Mouse (Mus musculus) midbrain, embryonic 14.5 days (tissue): ENCODE results near the gene Dzip1l. TPM values are rescaled to one million over a fixed set of nuclear protein-coding genes. Genes with fewer than 3 reads are reported as not detected.

Source experiments
- ATAC-seq: fragments of 200-750 bp; cut with Nextera tagmentation; 2 replicates; pipeline ENCODE4 v1.8.0; 2017; ENCODE audit warnings: moderate number of reproducible peaks, moderate library complexity; ENCODE audit not compliant: low FRiP score, low TSS enrichment
- DNase-seq: peaks from one replicate; pipeline ENCODE4 v3.0.0-alpha.2; 2015
- H3K27ac ChIP-seq: fragments of 300-500 bp; sonication (generic); replicated peaks from 2 replicates; pipeline ENCODE4 v1.5.1; 2014; ENCODE audit warnings: mild to moderate bottlenecking, low read depth, low read length, moderate library complexity
- H3K27me3 ChIP-seq: fragments of 300-500 bp; sonication (generic); 2 replicates; pipeline ENCODE4 v1.6.1; 2014; ENCODE audit warnings: low read length, control low read depth, mixed read lengths; ENCODE audit not compliant: control insufficient read depth, insufficient read depth
- H3K36me3 ChIP-seq: fragments of 300-500 bp; sonication (generic); 2 replicates; pipeline ENCODE4 v1.6.1; 2014; ENCODE audit warnings: low read length, control low read depth; ENCODE audit not compliant: control insufficient read depth, insufficient read depth
- H3K4me1 ChIP-seq: fragments of 300-500 bp; sonication (generic); 2 replicates; pipeline ENCODE4 v1.6.1; 2014; ENCODE audit warnings: mild to moderate bottlenecking, antibody characterized with exemption, low read length, control low read depth; ENCODE audit not compliant: control insufficient read depth, insufficient read depth
- H3K4me2 ChIP-seq: fragments of 300-500 bp; sonication (generic); 2 replicates; pipeline ENCODE4 v1.6.1; 2014; ENCODE audit warnings: mild to moderate bottlenecking, low read length, moderate library complexity
- H3K4me3 ChIP-seq: fragments of 300-500 bp; sonication (generic); replicated peaks from 2 replicates; pipeline ENCODE4 v1.5.1; 2014; ENCODE audit warnings: low read depth, low read length
- H3K9ac ChIP-seq: fragments of 300-500 bp; sonication (generic); replicated peaks from 2 replicates; pipeline ENCODE4 v1.6.1; 2014; ENCODE audit warnings: mild to moderate bottlenecking, low read length, moderate library complexity
- H3K9me3 ChIP-seq: fragments of 300-500 bp; sonication (generic); 2 replicates; pipeline ENCODE4 v1.6.1; 2016; ENCODE audit warnings: low read length, control low read depth, mixed read lengths; ENCODE audit not compliant: control insufficient read depth
- WGBS: fragments of 180-500 bp; shearing (Covaris S2); extraction: QIAGEN DNeasy Blood & Tissue Kit; methylation state at CpG from one replicate; pipeline ENCODE4 v1.1.7; 2014; 5-methylcytosine and 5-hydroxymethylcytosine counted together
- polyA plus RNA-seq: library from polyadenylated mRNA; unstranded; fragments of >200 nt; fragmentation: Nextera tagmentation; extraction: Ambion mirVana; gene quantifications from 2 replicates; pipeline ENCODE4 v1.2.1, GENCODE M21; 2014

Dzip1l gene
- polyA plus RNA-seq, 1 experiment from 2014 or later: 7.9 TPM

DNA sequence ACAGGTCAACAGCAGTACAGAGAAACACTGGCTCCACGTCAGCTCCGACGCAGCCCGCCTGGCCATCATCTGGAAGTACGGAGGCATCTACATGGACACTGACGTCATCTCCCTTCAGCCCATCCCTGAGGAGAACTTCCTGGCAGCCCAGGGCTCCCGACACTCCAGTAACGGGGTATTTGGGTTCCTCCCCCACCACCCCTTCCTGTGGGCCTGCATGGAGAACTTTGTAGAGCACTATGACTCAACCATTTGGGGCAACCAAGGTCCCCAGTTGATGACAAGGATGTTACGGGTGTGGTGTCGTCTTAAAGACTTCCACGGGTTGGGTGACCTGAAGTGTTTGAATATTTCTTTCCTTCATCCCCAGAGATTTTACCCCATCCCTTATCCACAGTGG lies 9.1 kb upstream of the Dzip1l start:
- Histone ChIP-seq H3K9ac (no peak overlapping the region), H3K4me2 (no peak overlapping the region), H3K27me3 (no peaks in the 10 kb centered on the region), H3K27ac (no peak overlapping the region), H3K4me1 (no peaks in the 10 kb centered on the region), H3K9me3 (no peaks in the 10 kb centered on the region), H3K4me3 (no peak overlapping the region), H3K36me3 (no peaks in the 10 kb centered on the region)
- WGBS: 95% methylated on average over 11 of the region's 11 CpGs
- DNase-seq: no peak
- ATAC-seq: no peak

DNA sequence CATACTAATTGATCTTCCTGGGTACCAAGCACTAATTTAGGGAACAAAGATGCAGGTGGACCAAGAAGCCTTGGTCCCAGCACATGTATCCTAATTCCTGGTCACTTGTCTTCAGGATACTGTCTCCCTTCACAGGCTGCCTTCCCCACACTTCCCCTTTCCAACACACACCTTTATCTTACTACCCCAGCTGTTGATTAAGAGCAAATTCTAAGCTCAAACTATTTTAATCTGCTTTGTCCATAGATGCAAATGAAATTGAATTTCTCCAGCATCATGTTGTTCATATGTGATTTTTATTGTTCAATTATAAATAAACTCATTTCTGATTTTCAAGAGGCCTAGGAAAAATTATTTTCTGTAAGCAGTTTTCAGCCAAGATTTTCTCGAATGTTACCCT lies 7.3 kb upstream of the Dzip1l start:
- no peak overlapping the region for H3K9ac ChIP-seq
- H3K27me3 ChIP-seq: no peaks in the 10 kb centered on the region
- H3K4me2 ChIP-seq: no peak overlapping the region
- 95% methylated on average over 1 of the region's 1 CpGs for WGBS
- DNase-seq (no peak), ATAC-seq (no peak)
- no peaks in the 10 kb centered on the region for H3K4me1 ChIP-seq
- no peaks in the 10 kb centered on the region for H3K9me3 ChIP-seq
- no peak overlapping the region for H3K27ac ChIP-seq
- no peaks in the 10 kb centered on the region for H3K36me3 ChIP-seq
- no peak overlapping the region for H3K4me3 ChIP-seq

DNA sequence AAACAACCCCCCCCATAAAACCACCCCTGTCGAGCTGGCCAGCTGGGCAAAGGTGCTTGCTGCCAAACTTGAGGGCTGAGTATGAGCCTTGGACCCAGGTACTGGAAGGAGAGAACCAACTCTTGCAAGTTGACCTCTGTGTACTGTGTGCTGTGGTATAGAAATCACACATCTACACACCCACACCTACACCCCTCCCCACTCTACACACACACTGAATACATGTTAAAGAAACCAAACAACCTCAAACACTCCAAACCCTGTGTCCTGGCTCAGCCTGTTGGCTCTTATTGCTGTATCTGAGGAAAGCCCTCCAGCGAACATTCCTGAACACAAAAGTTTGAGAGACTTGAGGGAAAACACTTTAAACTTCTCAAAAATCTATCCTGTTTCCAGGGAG lies 6.3 kb upstream of the Dzip1l start:
- ATAC-seq (no peak), DNase-seq (no peak)
- H3K9ac ChIP-seq: no peak overlapping the region
- no peaks in the 10 kb centered on the region for H3K9me3 ChIP-seq
- H3K4me1 ChIP-seq: no peaks in the 10 kb centered on the region
- no peak overlapping the region for H3K4me3 ChIP-seq
- 62% methylated on average over 2 of the region's 2 CpGs for WGBS
- no peak overlapping the region for H3K4me2 ChIP-seq
- H3K36me3 ChIP-seq: no peaks in the 10 kb centered on the region
- no peak overlapping the region for H3K27ac ChIP-seq
- no peaks in the 10 kb centered on the region for H3K27me3 ChIP-seq

DNA sequence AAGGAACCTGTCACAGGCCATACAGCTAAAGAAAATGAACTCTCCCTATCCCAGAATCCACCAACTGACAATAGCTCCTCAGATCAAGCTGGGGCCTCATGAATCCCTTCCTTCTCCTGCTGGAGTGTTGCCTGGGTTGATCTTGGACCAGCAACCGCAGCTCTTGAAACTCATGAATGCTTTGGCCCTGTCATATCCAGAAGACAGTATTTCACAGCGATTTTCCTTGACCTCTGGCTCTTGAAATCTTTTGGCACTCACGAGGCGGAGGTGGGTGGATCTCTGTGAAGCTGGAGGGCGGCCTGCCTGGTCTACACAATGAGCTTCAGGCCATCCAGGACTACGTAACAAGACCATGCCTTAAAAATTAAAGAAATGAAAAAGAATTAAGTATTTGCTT lies 5.2 kb upstream of the Dzip1l start:
- no peak for DNase-seq

DNA sequence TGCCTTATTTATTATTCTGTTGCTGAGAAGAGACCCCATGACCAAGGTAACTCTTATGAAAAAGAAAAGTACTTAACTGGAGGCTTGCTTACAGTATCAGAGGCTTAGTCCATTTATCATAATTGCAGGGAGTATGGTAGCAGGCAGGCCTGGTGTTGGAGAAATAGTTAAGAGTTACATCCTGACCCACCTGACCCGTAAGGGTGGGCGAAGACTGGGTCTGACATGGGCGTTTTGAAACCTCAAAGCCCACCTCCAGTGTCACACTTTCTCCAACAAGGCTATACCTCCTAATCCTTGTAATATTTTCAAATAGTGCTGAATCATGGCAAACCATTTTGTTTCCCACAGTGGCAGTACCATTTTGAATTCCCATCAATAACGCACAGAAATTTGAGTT lies 715 bp upstream of the Dzip1l start:
- Histone ChIP-seq H3K9ac (peak overlapping the region; percentile 70; the same call in 1 of the 2 replicates), H3K27ac (no peak overlapping the region), H3K9me3 (no peaks in the 10 kb centered on the region), H3K4me2 (peak overlapping the region; percentile 88), H3K27me3 (no peaks in the 10 kb centered on the region), H3K4me1 (peaks cover 22% of the 10 kb centered on the region), H3K36me3 (no peaks in the 10 kb centered on the region), H3K4me3 (peak overlapping the region; percentile 59; the same call in 1 of the 2 replicates)
- WGBS: 58% methylated on average over 4 of the region's 4 CpGs
- DNase-seq: no peak
- ATAC-seq: no peak

More for the DNA sequence above, 5.2 kb upstream of the Dzip1l start:
- Histone ChIP-seq H3K4me1 (peaks cover 7% of the 10 kb centered on the region; the same call in 1 of the 2 replicates), H3K36me3 (no peaks in the 10 kb centered on the region), H3K27ac (no peak overlapping the region), H3K4me2 (no peak overlapping the region), H3K4me3 (no peak overlapping the region), H3K9me3 (no peaks in the 10 kb centered on the region), H3K27me3 (no peaks in the 10 kb centered on the region), H3K9ac (no peak overlapping the region)
- WGBS: 81% methylated on average over 6 of the region's 6 CpGs
- ATAC-seq: no peak

DNA sequence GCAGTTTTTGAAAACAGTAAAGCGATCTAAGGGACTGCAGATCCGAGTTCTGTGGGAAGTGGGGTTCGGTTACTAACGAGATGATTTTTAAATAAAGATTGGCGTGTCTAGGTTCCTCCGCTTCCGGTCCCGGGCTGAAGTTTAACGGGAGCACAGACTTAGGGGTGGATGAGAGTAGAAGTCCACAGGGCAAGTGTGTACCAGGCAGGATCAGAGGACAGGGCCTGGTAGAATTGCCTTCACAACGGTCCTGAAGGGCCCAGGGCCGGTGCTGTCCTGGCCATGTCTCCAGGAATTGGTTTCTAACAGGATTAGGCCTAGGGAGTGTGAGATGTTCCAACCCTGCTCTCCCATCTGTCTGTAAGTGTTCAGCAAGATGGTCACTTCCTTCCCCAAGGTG lies 775 bp downstream of the Dzip1l start:
- under 1% methylated on average over 11 of the region's 11 CpGs for WGBS
- Histone ChIP-seq H3K9me3 (no peaks in the 10 kb centered on the region), H3K36me3 (no peaks in the 10 kb centered on the region), H3K27me3 (no peaks in the 10 kb centered on the region), H3K9ac (peak overlapping the region; percentile 70), H3K4me2 (peak overlapping the region; percentile 88), H3K4me3 (peak overlapping the region; percentile 59), H3K4me1 (peaks cover 22% of the 10 kb centered on the region), H3K27ac (peak overlapping the region; percentile 77)
- ATAC-seq (0 out of 2 replicates have a peak, but pooled peaks have one; percentile 1), DNase-seq (peak; percentile 29)

DNA sequence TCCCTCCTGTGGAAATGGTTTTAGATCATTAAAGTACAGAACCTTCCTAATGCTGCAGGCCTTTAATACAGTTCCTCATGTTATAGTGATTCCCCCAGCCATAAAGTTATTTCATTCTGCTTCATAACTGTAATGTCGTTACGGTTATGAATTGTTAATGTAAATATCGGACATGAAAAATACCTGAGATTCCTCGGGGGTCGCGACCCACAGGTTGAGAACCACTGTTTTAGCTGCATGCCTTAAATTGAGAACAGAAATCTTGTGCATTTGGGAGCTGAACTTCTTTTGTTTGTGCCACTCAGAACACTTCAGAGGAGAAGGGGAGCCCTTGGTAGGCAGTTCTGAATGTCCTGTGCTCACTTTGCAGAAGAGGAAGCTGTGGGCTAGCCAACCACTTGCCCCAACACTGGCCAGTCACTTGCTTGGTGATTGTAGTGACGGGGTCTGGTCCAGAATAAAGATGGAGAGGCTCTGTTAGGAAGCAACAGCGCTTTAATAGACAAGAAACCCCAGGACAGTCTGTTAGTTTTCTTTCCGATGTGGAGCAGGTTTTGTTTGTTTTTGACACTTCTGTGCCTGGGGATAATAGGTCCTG lies 1.3 kb downstream of the Dzip1l start:
- ATAC-seq (no peak), DNase-seq (peak; percentile 6)
- peak overlapping the region; percentile 88 for H3K4me2 ChIP-seq
- WGBS: 48% methylated on average over 9 of the region's 9 CpGs
- H3K27ac ChIP-seq: no peak overlapping the region
- no peaks in the 10 kb centered on the region for H3K27me3 ChIP-seq
- peaks cover 22% of the 10 kb centered on the region for H3K4me1 ChIP-seq
- H3K36me3 ChIP-seq: no peaks in the 10 kb centered on the region
- no peaks in the 10 kb centered on the region for H3K9me3 ChIP-seq
- H3K9ac ChIP-seq: peak overlapping the region; percentile 70
- peak overlapping the region; percentile 59 for H3K4me3 ChIP-seq

DNA sequence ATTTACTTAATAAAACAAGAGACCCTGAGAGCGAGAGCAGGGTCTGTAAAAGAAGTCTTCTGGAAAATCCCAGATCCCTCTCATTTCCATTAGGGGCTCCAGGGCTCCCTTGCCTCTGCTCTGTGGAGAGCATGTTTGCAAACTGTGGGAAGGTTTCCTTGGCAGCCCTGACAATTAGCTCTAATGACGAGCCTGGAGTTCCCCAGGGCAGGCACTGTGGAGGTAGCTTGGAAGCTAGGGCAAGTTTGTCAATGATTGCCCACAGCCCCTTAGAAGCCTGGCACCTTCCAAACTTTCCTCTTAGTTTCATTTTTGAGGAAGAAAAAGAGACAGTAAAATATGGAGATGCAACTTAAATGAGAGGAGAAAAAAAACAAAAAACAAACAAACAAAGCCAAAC lies 2.5 kb downstream of the Dzip1l start:
- peak; percentile 60 for DNase-seq
- WGBS: 13% methylated on average over 2 of the region's 2 CpGs
- no peaks in the 10 kb centered on the region for H3K36me3 ChIP-seq
- H3K4me3 ChIP-seq: no peak overlapping the region
- peak overlapping the region; percentile 31 for H3K4me2 ChIP-seq
- H3K9me3 ChIP-seq: no peaks in the 10 kb centered on the region
- H3K27ac ChIP-seq: no peak overlapping the region
- H3K27me3 ChIP-seq: no peaks in the 10 kb centered on the region
- no peak for ATAC-seq
- peaks cover 22% of the 10 kb centered on the region for H3K4me1 ChIP-seq
- H3K9ac ChIP-seq: no peak overlapping the region

DNA sequence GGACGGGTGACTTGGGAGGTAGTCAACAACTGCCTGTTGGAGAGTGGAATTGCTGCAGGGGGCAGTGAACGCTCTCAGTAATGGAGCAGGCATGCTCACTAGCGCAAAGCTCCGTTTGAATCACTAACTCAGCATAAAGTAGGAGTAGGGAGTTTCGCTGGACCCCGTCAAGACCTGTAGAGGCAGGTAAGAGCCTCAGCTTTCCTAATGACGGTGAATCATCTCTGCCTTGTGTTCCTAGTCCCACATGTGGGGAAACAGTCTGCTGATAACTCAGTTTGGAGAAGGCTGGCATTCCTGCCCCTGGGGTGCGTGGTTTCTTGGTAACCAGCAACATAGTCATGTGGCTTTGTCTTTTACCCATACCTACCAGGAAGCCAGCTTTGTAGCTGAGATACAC lies 3.0 kb downstream of the Dzip1l start:
- WGBS: 21% methylated on average over 8 of the region's 8 CpGs
- DNase-seq (peak; percentile 55), ATAC-seq (no peak)
- Histone ChIP-seq H3K4me1 (peaks cover 22% of the 10 kb centered on the region), H3K4me3 (no peak overlapping the region), H3K9ac (no peak overlapping the region), H3K4me2 (peak overlapping the region; percentile 31), H3K27me3 (no peaks in the 10 kb centered on the region), H3K36me3 (peaks cover under 1% of the 10 kb centered on the region; the same call in 1 of the 2 replicates), H3K27ac (peak overlapping the region; percentile 50), H3K9me3 (no peaks in the 10 kb centered on the region)
